Comparison of ENCODE assay signal across 9 mouse cellular contexts in genomic region chr3:134190046-134190445, GRCm38 (mm10). TPM values are rescaled to one million over a fixed set of nuclear protein-coding genes. Genes with fewer than 3 reads are reported as not detected.
DNase-seq lines count a peak whose midpoint lies in the region; ATAC-seq and TF ChIP-seq lines count a peak whose summit lies in the region.
"Had no signal": no experiment of that assay in that cellular context is flagged by ENCODE, and none has a peak within 500 bp of the region (broad histone marks: within the 10 kb centered on the region; RNA-seq: fewer than 3 reads in every experiment).

No protein-coding gene starts in this region.

- H3K9me3 ChIP-seq in forebrain, postnatal 0 days (ENCODE audit: low read length): no peaks in the 10 kb centered on the region
- H3K9me3 ChIP-seq in limb, embryonic 12.5 days: no peaks in the 10 kb centered on the region

- H3K9ac ChIP-seq in forebrain, postnatal 0 days: no peak overlapping the region
- H3K9ac ChIP-seq in limb, embryonic 12.5 days (replicated peaks): peak overlapping the region; percentile 42

- no peaks in the 10 kb centered on the region for H3K36me3 ChIP-seq in forebrain, postnatal 0 days (ENCODE audit: insufficient read depth)
- no peaks in the 10 kb centered on the region for H3K36me3 ChIP-seq in limb, embryonic 12.5 days

- no peak for TF ChIP-seq CTCF in bone marrow macrophage, adult 2 months (IDR thresholded peaks at IDR 0.05; ENCODE audit: low read depth, low read length)
- TF ChIP-seq CTCF in forebrain, postnatal 0 days (IDR thresholded peaks at IDR 0.05; ENCODE audit: low read depth): no peak

- peak overlapping the region; percentile 42 for H3K4me3 ChIP-seq in bone marrow macrophage, adult 2 months (ENCODE audit: insufficient read depth, low read length)
- H3K4me3 ChIP-seq in forebrain, postnatal 0 days (ENCODE audit: low read depth, low read length): peak overlapping the region; percentile 29
- peak overlapping the region; percentile 29 for H3K4me3 ChIP-seq in limb, embryonic 12.5 days (replicated peaks)

- no peaks in the 10 kb centered on the region for H3K27me3 ChIP-seq in forebrain, postnatal 0 days (ENCODE audit: insufficient read depth, low read length)
- H3K27me3 ChIP-seq in limb, embryonic 12.5 days: no peaks in the 10 kb centered on the region

- no peak overlapping the region for H3K27ac ChIP-seq in bone marrow macrophage, adult 2 months (ENCODE audit: insufficient read depth, low read depth, low read length)
- no peak overlapping the region for H3K27ac ChIP-seq in forebrain, postnatal 0 days (ENCODE audit: low read depth, low read length)
- no peak overlapping the region for H3K27ac ChIP-seq in limb, embryonic 12.5 days

- no peak for TF ChIP-seq POLR2A in bone marrow macrophage, adult 2 months (IDR thresholded peaks at IDR 0.05; ENCODE audit: borderline replicate concordance, low read depth, low read length)

- WGBS in forebrain, postnatal 0 days: 13% methylated on average over 11 of the region's 11 CpGs
- 6% methylated on average over 11 of the region's 11 CpGs for WGBS in limb, embryonic 12.5 days

- peak overlapping the region; percentile 49 for H3K4me2 ChIP-seq in forebrain, postnatal 0 days (ENCODE audit: low read depth)
- H3K4me2 ChIP-seq in limb, embryonic 12.5 days: peak overlapping the region; percentile 53

- DNase-seq in cerebellum, postnatal 25 days: peak; percentile 5 to 8
- DNase-seq in cerebellum, adult 9-11 months: no peak
- no peak for DNase-seq in forebrain, postnatal 0 days
- DNase-seq in retina, postnatal 1 day: peak; percentile 48
- no peak for DNase-seq in spleen, postnatal 10 days (ENCODE audit: low spot score in 2 of 2)
- DNase-seq in urinary bladder, adult 2 months (ENCODE audit: low spot score): no peak

- peak; percentile 36 for ATAC-seq in forebrain, postnatal 0 days
- ATAC-seq in limb, embryonic 12.5 days (ENCODE audit: insufficient number of reproducible peaks, insufficient read depth, low FRiP score, low TSS enrichment, low read depth): peak; percentile 84

- H3K4me1 ChIP-seq in bone marrow macrophage, adult 2 months (ENCODE audit: control insufficient read depth, insufficient read depth, low read length): no peaks in the 10 kb centered on the region
- H3K4me1 ChIP-seq in forebrain, postnatal 0 days (ENCODE audit: insufficient read depth): no peaks in the 10 kb centered on the region; the same call in 1 of the 2 replicates
- peaks cover 7% of the 10 kb centered on the region; the same call in 1 of the 2 replicates for H3K4me1 ChIP-seq in limb, embryonic 12.5 days (replicated peaks)

RNA-seq across cellular contexts. Expression of gene Cxxc4, which starts 46.2 kb away (rescaled TPM):
- not detected in 2 replicates for polyA plus RNA-seq in bone marrow macrophage, adult 2 months (2012; ENCODE audit: insufficient read depth, insufficient read length, missing spikeins)
- 34.4 and 39.0 TPM in 2 replicates for total RNA-seq in forebrain, postnatal 0 days (2014; rRNA removed)
- polyA plus RNA-seq in forebrain, postnatal 0 days (2015; fragmentation: Nextera tagmentation; extraction: Ambion mirVana): 19.8 and 23.3 TPM in 2 replicates
- polyA plus RNA-seq in limb, embryonic 12.5 days (2016; fragmentation: Nextera tagmentation; extraction: Ambion mirVana): 6.4 and 7.1 TPM in 2 replicates
- polyA plus RNA-seq in urinary bladder, adult 2 months (2012; rRNA removed): 0.25 and 0.27 TPM in 2 replicates
- total RNA-seq: common myeloid progenitor, adult 5-6 weeks had no signal

Comparison
In these comparisons a context has a peak if more than half of its experiments do, and no peak if none do; other contexts are left out.
1. DNase-seq: peak in cerebellum, postnatal 25 days (2 of 2) and retina, postnatal 1 day (single experiment); none in cerebellum, adult 9-11 months (single experiment), forebrain, postnatal 0 days (single experiment), spleen, postnatal 10 days (0 of 2) and urinary bladder, adult 2 months (single experiment).
2. Peak in every context shown above with its lines, with median percentiles within 50 percentile points of each other: H3K4me3 ChIP-seq.